Mouse (Mus musculus) ES-Bruce4 (cell line): Measurements from ENCODE around the gene Fhl4.

Experiments used
- CTCF ChIP-seq: IDR thresholded peaks from one replicate; pipeline ENCODE4 v1.8.1; 2011; ENCODE audit warnings: low read depth, low read length
- POLR2A ChIP-seq: IDR thresholded peaks from one replicate; pipeline ENCODE4 v1.8.1; 2011; ENCODE audit warnings: low read length; ENCODE audit not compliant: insufficient read depth

- peak; percentile 14 for TF ChIP-seq CTCF
- TF ChIP-seq POLR2A = peak; percentile 79
These were observed 25.3 kb upstream of the Fhl4 start, which contains the start of gene Mterf2 for GRCm38 (mm10) chr10:85127395-85128287.
